Mouse (Mus musculus): ENCODE data around the gene Pip5k1b.

DNA sequence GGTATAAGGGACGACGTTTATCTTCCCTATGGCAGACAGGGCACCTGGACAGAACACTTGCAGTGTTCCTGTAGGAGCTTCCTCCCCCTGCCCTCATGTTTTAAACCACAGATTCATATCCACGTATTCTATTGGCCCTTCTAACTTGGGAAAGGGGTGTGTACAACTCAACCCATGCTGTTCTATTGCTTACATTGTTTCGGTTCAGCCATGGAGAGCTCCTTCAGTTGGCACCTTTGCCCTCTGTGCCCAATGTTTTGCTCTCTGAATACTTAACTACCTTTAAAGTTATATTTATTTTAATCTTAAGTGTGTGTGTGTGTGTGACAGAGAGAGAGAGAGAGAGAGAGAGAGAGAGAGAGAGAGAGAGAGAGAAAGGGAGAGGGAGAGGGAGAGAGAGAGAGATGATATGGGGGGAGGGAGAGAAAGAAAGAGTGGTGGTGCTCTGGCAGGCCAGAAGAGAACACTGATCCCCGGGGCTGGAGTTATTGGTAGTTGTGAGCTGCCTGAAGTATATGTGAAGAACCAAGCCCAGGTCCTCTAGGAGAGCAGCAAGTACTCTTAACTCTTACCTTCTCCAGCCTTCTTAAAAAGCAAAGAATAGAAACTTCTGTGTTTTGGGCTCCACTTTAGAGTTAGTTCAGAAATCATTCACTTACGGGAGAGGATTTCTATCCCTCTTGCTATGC, 234.3 kb downstream of the Pip5k1b start:
- TF ChIP-seq POLR2A (IDR thresholded peaks at IDR 0.05; ENCODE audit: borderline replicate concordance, control insufficient read depth, low read depth, low read length) (no peak), CTCF (IDR thresholded peaks at IDR 0.05; ENCODE audit: control insufficient read depth, insufficient read depth, low read length) (no peak)

Measured in bone marrow, adult 2 months (tissue).